Mouse (Mus musculus): Measurements from ENCODE around the gene Tbc1d30.

- TF ChIP-seq GATA1 (IDR thresholded peaks at IDR 0.05; ENCODE audit: borderline replicate concordance, low read length) (no peak), FLI1 (IDR thresholded peaks at IDR 0.05; ENCODE audit: low read length) (no peak)
These were observed 41.9 kb downstream of the Tbc1d30 start for GRCm38 (mm10) chr10:121309123-121309655.
